Mouse (Mus musculus): ENCODE measurements around the gene Olfr1106. TPM values are rescaled to one million over a fixed set of nuclear protein-coding genes. Genes with fewer than 3 reads are reported as not detected.

Olfr1106 gene
- polyA plus RNA-seq (2017; shearing (Covaris generic)): not detected

DNA sequence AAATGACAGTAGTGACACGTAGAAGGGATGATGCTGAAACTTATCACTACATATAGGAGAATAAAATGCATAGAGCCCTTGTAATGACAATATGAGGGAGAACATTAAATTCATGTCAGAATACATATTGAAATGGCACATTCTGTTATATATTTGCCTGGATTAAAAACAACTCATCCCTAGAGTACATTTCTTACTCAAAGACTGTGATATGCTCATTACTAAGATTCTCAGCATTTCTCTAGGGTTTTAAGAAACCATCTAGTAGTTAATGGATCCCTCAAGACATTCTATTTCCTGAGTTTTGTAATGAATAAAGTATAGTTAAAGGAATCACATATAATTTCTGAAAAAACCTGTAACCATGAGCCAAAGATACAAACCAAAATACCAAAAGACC is at the start of gene Olfr1106:
Gene Olfr1106, minus strand, starts transcription at position 101 of the 400 bp plus-strand sequence.

GRCm38 (mm10) chr2:87095908-87096307 is 43.8 kb upstream of the Olfr1106 start, which contains the start of gene Olfr1109:
Gene Olfr1109, minus strand, starts transcription at chr2:87096008.

GRCm38 (mm10) chr2:87075717-87076116 is 23.6 kb upstream of the Olfr1106 start, which contains the start of gene Olfr1107:
Gene Olfr1107, minus strand, starts transcription at chr2:87075817.

GRCm38 (mm10) chr2:87036431-87036830 is 15.6 kb downstream of the Olfr1106 start, which contains the start of gene Olfr1105:
Gene Olfr1105, minus strand, starts transcription at chr2:87036531.

DNA sequence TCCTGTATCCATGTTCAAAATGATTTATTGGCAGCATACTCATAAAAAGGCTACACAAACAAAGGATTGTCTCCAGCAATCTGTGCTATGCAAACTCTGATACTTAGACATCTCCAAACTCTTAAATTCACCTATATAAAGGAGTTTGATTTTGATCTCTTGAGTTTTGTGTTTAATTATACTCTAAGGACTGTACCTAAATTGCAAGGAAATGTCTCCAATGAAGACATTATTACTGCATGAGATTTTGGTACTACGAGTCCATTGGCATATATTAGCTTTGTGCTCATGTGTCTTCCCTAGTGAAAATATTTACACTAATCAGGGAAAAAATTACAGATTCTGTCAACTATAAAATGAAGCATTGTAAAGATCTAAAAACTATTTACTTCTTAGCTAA is 25.1 kb downstream of the Olfr1106 start, which contains the start of gene Olfr1104:
Gene Olfr1104, minus strand, starts transcription at position 101 of the 400 bp plus-strand sequence.

DNA sequence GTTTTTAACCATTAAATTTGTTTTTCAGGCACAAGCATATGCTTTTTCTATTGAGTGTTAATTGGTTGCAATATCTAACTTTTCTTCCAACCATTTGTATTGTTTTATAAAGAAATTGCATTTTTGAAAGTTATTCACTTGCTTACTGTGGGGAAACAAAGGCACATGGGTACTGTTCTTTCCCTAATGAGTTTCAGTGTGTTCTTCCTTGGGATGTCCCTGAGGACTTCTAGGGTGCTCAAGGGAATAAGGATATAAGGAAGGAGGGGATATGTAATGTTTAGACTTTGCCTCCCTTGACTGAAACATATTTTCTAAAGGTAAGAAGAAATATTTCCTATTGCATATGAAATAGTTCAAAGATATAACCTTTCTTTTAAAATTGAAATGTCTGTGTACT is 54.0 kb downstream of the Olfr1106 start, which contains the start of gene Olfr1102:
Gene Olfr1102, plus strand, starts transcription at position 301 of the 400 bp plus-strand sequence.

Other genes starting within 250 kb of the Olfr1106 start
- not detected for gene Olfr141, start 242.3 kb downstream of the Olfr1106 start, polyA plus RNA-seq (2017; shearing (Covaris generic))
- gene Olfr1094, start 227.6 kb downstream of the Olfr1106 start, polyA plus RNA-seq (2017; shearing (Covaris generic)): not detected
- gene Olfr1095, start 200.6 kb downstream of the Olfr1106 start, polyA plus RNA-seq (2017; shearing (Covaris generic)): not detected
- not detected for gene Gm13723, start 177.5 kb downstream of the Olfr1106 start, polyA plus RNA-seq (2017; shearing (Covaris generic))
- not detected for gene Olfr1097, start 160.1 kb downstream of the Olfr1106 start, polyA plus RNA-seq (2017; shearing (Covaris generic))
- gene Olfr1098, start 127.7 kb downstream of the Olfr1106 start, polyA plus RNA-seq (2017; shearing (Covaris generic)): not detected
- gene Olfr1099, start 91.6 kb downstream of the Olfr1106 start, polyA plus RNA-seq (2017; shearing (Covaris generic)): not detected
- gene Olfr1100, start 72.3 kb downstream of the Olfr1106 start, polyA plus RNA-seq (2017; shearing (Covaris generic)): not detected
- gene Olfr1101, start 61.1 kb downstream of the Olfr1106 start, polyA plus RNA-seq (2017; shearing (Covaris generic)): not detected
- not detected for gene Olfr1102, start 53.9 kb downstream of the Olfr1106 start, polyA plus RNA-seq (2017; shearing (Covaris generic))
- not detected for gene Olfr1104, start 25.2 kb downstream of the Olfr1106 start, polyA plus RNA-seq (2017; shearing (Covaris generic))
- gene Olfr1105, start 15.7 kb downstream of the Olfr1106 start, polyA plus RNA-seq (2017; shearing (Covaris generic)): 0.14 TPM
- gene Olfr1107, start 23.5 kb upstream of the Olfr1106 start, polyA plus RNA-seq (2017; shearing (Covaris generic)): not detected
- 0.19 TPM for gene Olfr1109, start 43.7 kb upstream of the Olfr1106 start, polyA plus RNA-seq (2017; shearing (Covaris generic))
- not detected for gene Olfr259, start 62.3 kb upstream of the Olfr1106 start, polyA plus RNA-seq (2017; shearing (Covaris generic))
- gene Olfr1110, start 88.0 kb upstream of the Olfr1106 start, polyA plus RNA-seq (2017; shearing (Covaris generic)): not detected
- not detected for gene Olfr1111, start 100.4 kb upstream of the Olfr1106 start, polyA plus RNA-seq (2017; shearing (Covaris generic))
- gene Olfr1112, start 135.5 kb upstream of the Olfr1106 start, polyA plus RNA-seq (2017; shearing (Covaris generic)): not detected
- not detected for gene Olfr1113, start 156.7 kb upstream of the Olfr1106 start, polyA plus RNA-seq (2017; shearing (Covaris generic))
- gene Olfr1115, start 195.7 kb upstream of the Olfr1106 start, polyA plus RNA-seq (2017; shearing (Covaris generic)): not detected
- gene Olfr1116, start 215.3 kb upstream of the Olfr1106 start, polyA plus RNA-seq (2017; shearing (Covaris generic)): 0.04 TPM

Data from naive thymus-derived CD4-positive, alpha-beta T cell, adult 5 months (primary cell).